Mouse (Mus musculus) liver, postnatal 0 days (tissue): ENCODE measurements around the gene Ift27. TPM values are rescaled to one million over a fixed set of nuclear protein-coding genes. Genes with fewer than 3 reads are reported as not detected.

ENCODE experiments used
- ATAC-seq: fragments of 200-750 bp; cut with Nextera tagmentation; 2 replicates; pipeline ENCODE4 v1.8.0; 2017; ENCODE audit warnings: mild to moderate bottlenecking, moderate library complexity
- DNase-seq: peaks from one replicate; pipeline ENCODE4 v3.0.0-alpha.2; 2016
- H3K27ac ChIP-seq: fragments of 300-500 bp; sonication (generic); 2 replicates; pipeline ENCODE4 v1.5.1; 2014; ENCODE audit warnings: antibody characterized with exemption, moderate library complexity, mild to moderate bottlenecking, low read depth
- H3K27me3 ChIP-seq: fragments of 300-500 bp; sonication (generic); 2 replicates; pipeline ENCODE4 v1.6.1; 2014; ENCODE audit warnings: low read length, control low read depth, mixed read lengths; ENCODE audit not compliant: insufficient read depth
- H3K36me3 ChIP-seq: fragments of 300-500 bp; sonication (generic); replicated peaks from 2 replicates; pipeline ENCODE4 v1.6.1; 2014; ENCODE audit warnings: mild to moderate bottlenecking, control low read depth, low read length, moderate library complexity, mixed read lengths; ENCODE audit not compliant: insufficient read depth
- H3K4me1 ChIP-seq: fragments of 300-500 bp; sonication (generic); 2 replicates; pipeline ENCODE4 v1.6.1; 2014; ENCODE audit warnings: antibody characterized with exemption, mild to moderate bottlenecking, control low read depth; ENCODE audit not compliant: insufficient read depth
- H3K4me2 ChIP-seq: fragments of 300-500 bp; sonication (generic); 2 replicates; pipeline ENCODE4 v1.6.1; 2014; ENCODE audit warnings: low read depth, mild to moderate bottlenecking, low read length, moderate library complexity, mixed read lengths
- H3K4me3 ChIP-seq: fragments of 300-500 bp; sonication (generic); 2 replicates; pipeline ENCODE4 v1.5.1; 2014; ENCODE audit warnings: low read depth, low read length
- H3K9ac ChIP-seq: fragments of 300-500 bp; sonication (generic); replicated peaks from 2 replicates; pipeline ENCODE4 v1.6.1; 2014; ENCODE audit warnings: mild to moderate bottlenecking, moderate library complexity
- H3K9me3 ChIP-seq: fragments of 300-500 bp; sonication (generic); 2 replicates; pipeline ENCODE4 v1.6.1; 2016; ENCODE audit warnings: mild to moderate bottlenecking, control low read depth, low read length, mixed read lengths
- CTCF ChIP-seq: sonication (generic); IDR thresholded peaks from 2 replicates; pipeline ENCODE4 v1.5.1; 2016; ENCODE audit warnings: antibody characterized with exemption, low read depth
- EP300 ChIP-seq: IDR thresholded peaks from 2 replicates; pipeline ENCODE4 v1.6.1; 2016; ENCODE audit warnings: antibody characterized with exemption, low read depth, mild to moderate bottlenecking
- WGBS: fragments of 180-500 bp; shearing (Covaris S2); extraction: QIAGEN DNeasy Blood & Tissue Kit; methylation state at CpG from one replicate; pipeline ENCODE4 v1.1.7; 2014; ENCODE audit not compliant: insufficient replicate concordance; 5-methylcytosine and 5-hydroxymethylcytosine counted together
- polyA plus RNA-seq: library from polyadenylated mRNA; unstranded; fragments of >200 nt; fragmentation: Nextera tagmentation; extraction: Ambion mirVana; gene quantifications from 2 replicates; pipeline ENCODE4 v1.2.1, GENCODE M21; 2015

Ift27 gene
- polyA plus RNA-seq, 1 experiment from 2014 or later, result 25.3 TPM

- H3K27ac ChIP-seq, result 0 out of 2 replicates have a peak overlapping the region, but pooled peaks have one; percentile 2
- DNase-seq (no peak), ATAC-seq (no peak)
- peak overlapping the region; percentile 90 for H3K4me2 ChIP-seq
- peak overlapping the region; percentile 62 for H3K9ac ChIP-seq
- no peaks in the 10 kb centered on the region for H3K27me3 ChIP-seq
- peaks cover 21% of the 10 kb centered on the region for H3K4me1 ChIP-seq
- 28% methylated on average over 26 of the region's 26 CpGs for WGBS
- peak overlapping the region; percentile 66 for H3K4me3 ChIP-seq
- TF ChIP-seq EP300, result no peak
- TF ChIP-seq CTCF, result no peak
- H3K36me3 ChIP-seq, result no peaks in the 10 kb centered on the region
- H3K9me3 ChIP-seq, result no peaks in the 10 kb centered on the region
Observed at GRCm38 (mm10) chr15:78172899-78173817, 749 bp downstream of the Ift27 start.

GRCm38 (mm10) chr15:78172256-78172898 is 1.5 kb downstream of the Ift27 start:
- no peak for DNase-seq

GRCm38 (mm10) chr15:78171651-78172050 is 2.3 kb downstream of the Ift27 start:
- Histone ChIP-seq H3K4me1 (peaks cover 21% of the 10 kb centered on the region), H3K9me3 (no peaks in the 10 kb centered on the region), H3K4me2 (no peak overlapping the region), H3K27me3 (no peaks in the 10 kb centered on the region), H3K27ac (no peak overlapping the region), H3K4me3 (no peak overlapping the region), H3K36me3 (no peaks in the 10 kb centered on the region), H3K9ac (no peak overlapping the region)
- no peak; the same call in 1 of the 2 replicates for TF ChIP-seq CTCF
- no peak for TF ChIP-seq EP300
- DNase-seq (peak; percentile 30), ATAC-seq (no peak)
- WGBS, result 92% methylated on average over 10 of the region's 10 CpGs

More at GRCm38 (mm10) chr15:78172256-78172898, 1.5 kb downstream of the Ift27 start:
- Histone ChIP-seq H3K4me1 (peaks cover 21% of the 10 kb centered on the region), H3K27ac (no peak overlapping the region), H3K4me2 (peak overlapping the region; percentile 90), H3K4me3 (0 out of 2 replicates have a peak overlapping the region, but pooled peaks have one; percentile 66), H3K36me3 (no peaks in the 10 kb centered on the region), H3K27me3 (no peaks in the 10 kb centered on the region), H3K9ac (no peak overlapping the region), H3K9me3 (no peaks in the 10 kb centered on the region)
- TF ChIP-seq CTCF (no peak), EP300 (no peak)
- no peak for ATAC-seq
- WGBS, result 68% methylated on average over 11 of the region's 11 CpGs

GRCm38 (mm10) chr15:78170708-78171107 is 3.2 kb downstream of the Ift27 start:
- no peak for ATAC-seq
- 71% methylated on average over 15 of the region's 15 CpGs for WGBS
- no peak for TF ChIP-seq CTCF
- TF ChIP-seq EP300, result no peak

DNA sequence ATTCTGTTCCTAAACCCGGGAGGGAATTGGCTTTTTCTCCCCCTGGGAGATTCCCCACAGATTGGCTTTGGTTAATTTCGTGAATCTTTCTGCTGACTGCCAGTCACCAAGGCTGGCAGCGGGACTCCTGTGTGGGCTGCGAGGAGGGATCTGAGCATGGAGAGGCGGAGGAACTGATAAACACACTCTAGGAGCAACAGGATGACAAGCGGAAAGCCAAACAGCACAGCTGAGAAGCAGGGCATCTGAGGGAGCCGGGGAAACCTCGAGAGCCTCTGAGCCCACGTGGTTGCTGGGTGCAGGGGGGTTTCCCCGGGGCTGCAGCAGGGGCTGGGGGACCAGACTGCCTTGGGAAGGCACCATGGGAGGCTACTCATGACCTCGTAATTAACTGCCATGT is 4.3 kb downstream of the Ift27 start:
- ATAC-seq (no peak), DNase-seq (no peak)
- Histone ChIP-seq H3K9me3 (no peaks in the 10 kb centered on the region), H3K36me3 (0 out of 2 replicates have a peak, but pooled peaks cover 2% of the 10 kb centered on the region), H3K27me3 (no peaks in the 10 kb centered on the region), H3K4me1 (peaks cover 14% of the 10 kb centered on the region), H3K4me3 (no peak overlapping the region), H3K9ac (no peak overlapping the region), H3K27ac (no peak overlapping the region), H3K4me2 (no peak overlapping the region)
- WGBS, result 67% methylated on average over 11 of the region's 11 CpGs
- no peak for TF ChIP-seq EP300
- no peak for TF ChIP-seq CTCF

More at GRCm38 (mm10) chr15:78170708-78171107, 3.2 kb downstream of the Ift27 start:
- Histone ChIP-seq H3K4me1 (peaks cover 21% of the 10 kb centered on the region), H3K9ac (no peak overlapping the region), H3K4me3 (no peak overlapping the region), H3K4me2 (no peak overlapping the region), H3K9me3 (no peaks in the 10 kb centered on the region), H3K27ac (no peak overlapping the region), H3K27me3 (no peaks in the 10 kb centered on the region), H3K36me3 (no peaks in the 10 kb centered on the region)
- DNase-seq, result peak; percentile 23

- TF ChIP-seq EP300, result no peak
- no peak for TF ChIP-seq CTCF
- DNase-seq (no peak), ATAC-seq (no peak)
- H3K36me3 ChIP-seq, result 0 out of 2 replicates have a peak, but pooled peaks cover 2% of the 10 kb centered on the region
- H3K9ac ChIP-seq, result no peak overlapping the region
- H3K27me3 ChIP-seq, result no peaks in the 10 kb centered on the region
- H3K27ac ChIP-seq, result no peak overlapping the region
- 67% methylated on average over 4 of the region's 4 CpGs for WGBS
- no peak overlapping the region for H3K4me3 ChIP-seq
- H3K4me2 ChIP-seq, result no peak overlapping the region
- no peaks in the 10 kb centered on the region for H3K9me3 ChIP-seq
- no peaks in the 10 kb centered on the region for H3K4me1 ChIP-seq
Observed at GRCm38 (mm10) chr15:78165292-78165691, 8.6 kb downstream of the Ift27 start.
